ENCODE assay signal across 8 mouse cellular contexts in the genomic region with DNA sequence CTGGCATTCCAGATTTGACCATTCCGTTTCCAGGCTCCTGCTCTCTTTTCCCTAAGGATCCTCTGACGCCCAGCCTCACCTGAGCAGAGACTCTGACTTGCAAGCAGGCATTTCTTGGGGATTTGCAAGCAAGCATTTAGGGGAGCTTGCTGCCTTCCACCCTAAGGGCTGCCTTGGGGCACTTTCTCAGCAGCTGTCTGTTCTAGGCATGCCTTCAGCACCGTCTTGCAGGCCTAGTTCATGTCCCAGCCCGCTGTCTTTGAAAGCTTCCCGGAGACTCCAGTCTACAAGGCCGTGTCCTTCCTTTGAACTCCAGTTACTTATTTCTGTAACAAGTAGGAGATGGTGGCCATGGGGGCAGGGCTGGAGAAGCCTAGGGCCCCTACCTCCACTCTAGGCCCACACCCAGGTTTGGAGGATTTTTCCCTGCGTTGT. TPM values are rescaled to one million over a fixed set of nuclear protein-coding genes. Genes with fewer than 3 reads are reported as not detected.
DNase-seq lines count a peak whose midpoint lies in the region; ATAC-seq lines count a peak whose summit lies in the region.

No protein-coding gene starts in this region.

- no peak for ATAC-seq in heart, embryonic 16.5 days (replicated peaks; ENCODE audit: extremely low read depth, insufficient read depth, low FRiP score)
- ATAC-seq in limb, embryonic 11.5 days (ENCODE audit: insufficient number of reproducible peaks, low FRiP score, low TSS enrichment, low read depth): no peak
- ATAC-seq in neural tube, embryonic 12.5 days (ENCODE audit: low FRiP score, low read depth): no peak
- ATAC-seq in inflammation-experienced regulatory T-cells, adult 6 months: no peak

- peak overlapping the region; percentile 84 for H3K9ac ChIP-seq in heart, embryonic 16.5 days (ENCODE audit: low read length)
- peak overlapping the region; percentile 97 for H3K9ac ChIP-seq in limb, embryonic 11.5 days (ENCODE audit: low read length)
- H3K9ac ChIP-seq in neural tube, embryonic 12.5 days: no peak overlapping the region

- peak overlapping the region; percentile 64 for H3K4me3 ChIP-seq in heart, embryonic 16.5 days (ENCODE audit: low read length)
- peak overlapping the region; percentile 65 for H3K4me3 ChIP-seq in limb, embryonic 11.5 days (ENCODE audit: low read depth, low read length)
- H3K4me3 ChIP-seq in neural tube, embryonic 12.5 days: peak overlapping the region; percentile 61

- 33% methylated on average over 7 of the region's 7 CpGs for WGBS in heart, embryonic 16.5 days
- 19% methylated on average over 7 of the region's 7 CpGs for WGBS in limb, embryonic 11.5 days
- 36% methylated on average over 7 of the region's 7 CpGs for WGBS in neural tube, embryonic 12.5 days

- peak; percentile 70 to 91 for DNase-seq in adrenal gland, adult (ENCODE audit: inconsistent age in 2 of 2, low spot score in 1 of 2)
- DNase-seq in adrenal gland, postnatal 4 days (ENCODE audit: low spot score in 2 of 2): no peak
- DNase-seq in adrenal gland, postnatal 10 days: peak; percentile 51
- DNase-seq in limb, embryonic 11.5 days (ENCODE audit: low spot score): no peak
- DNase-seq in c-Kit-positive CD71-positive TER-119-positive erythroid progenitor cells, embryonic 14.5 days (ENCODE audit: low spot score): no peak

- H3K4me2 ChIP-seq in heart, embryonic 16.5 days (ENCODE audit: low read depth, low read length): peak overlapping the region; percentile 83
- peak overlapping the region; percentile 52 for H3K4me2 ChIP-seq in limb, embryonic 11.5 days (ENCODE audit: low read depth, severe bottlenecking)
- H3K4me2 ChIP-seq in neural tube, embryonic 12.5 days (replicated peaks): peak overlapping the region; percentile 90

- no peaks in the 10 kb centered on the region for H3K9me3 ChIP-seq in heart, embryonic 16.5 days (replicated peaks; ENCODE audit: control insufficient read depth, low read length)
- no peaks in the 10 kb centered on the region for H3K9me3 ChIP-seq in limb, embryonic 11.5 days (ENCODE audit: control insufficient read depth, low read length)
- no peaks in the 10 kb centered on the region for H3K9me3 ChIP-seq in neural tube, embryonic 12.5 days

- H3K36me3 ChIP-seq in heart, embryonic 16.5 days (ENCODE audit: control insufficient read depth, insufficient read depth): no peaks in the 10 kb centered on the region
- no peaks in the 10 kb centered on the region for H3K36me3 ChIP-seq in limb, embryonic 11.5 days (ENCODE audit: control insufficient read depth, insufficient read depth, low read length)
- no peaks in the 10 kb centered on the region for H3K36me3 ChIP-seq in neural tube, embryonic 12.5 days

- H3K27ac ChIP-seq in heart, embryonic 16.5 days (ENCODE audit: low read length): peak overlapping the region; percentile 74
- H3K27ac ChIP-seq in limb, embryonic 11.5 days (replicated peaks; ENCODE audit: low read depth, low read length): peak overlapping the region; percentile 87
- H3K27ac ChIP-seq in neural tube, embryonic 12.5 days: no peak overlapping the region

- peaks cover 20% of the 10 kb centered on the region for H3K4me1 ChIP-seq in heart, embryonic 16.5 days (ENCODE audit: control insufficient read depth, insufficient read depth, low read length)
- peaks cover 10% of the 10 kb centered on the region for H3K4me1 ChIP-seq in limb, embryonic 11.5 days (ENCODE audit: control insufficient read depth, insufficient read depth, low read length)
- peaks cover 12% of the 10 kb centered on the region for H3K4me1 ChIP-seq in neural tube, embryonic 12.5 days

- 0 out of 2 replicates have a peak, but pooled peaks cover 2% of the 10 kb centered on the region for H3K27me3 ChIP-seq in heart, embryonic 16.5 days (ENCODE audit: control insufficient read depth, insufficient read depth, low read length)
- no peaks in the 10 kb centered on the region for H3K27me3 ChIP-seq in limb, embryonic 11.5 days (ENCODE audit: control insufficient read depth, insufficient read depth, low read length)
- peaks cover 22% of the 10 kb centered on the region; the same call in 1 of the 2 replicates for H3K27me3 ChIP-seq in neural tube, embryonic 12.5 days (replicated peaks)

RNA-seq across cellular contexts. Expression of a gene that starts 1.0 kb away (rescaled TPM):
- total RNA-seq in adrenal gland, postnatal 4 days (2021): 100 to 1,000 TPM; 146 to 153 TPM
- 100 to 1,000 TPM in 1 of 2 experiments, 10 to 100 TPM in 1; 86.5 to 107 TPM for total RNA-seq in adrenal gland, postnatal 10 days (2021)
- polyA plus RNA-seq in heart, embryonic 16.5 days (2015; fragmentation: Nextera tagmentation; extraction: Ambion mirVana): 17.8 and 22.0 TPM in 2 replicates
- 42.7 and 49.5 TPM in 2 replicates for polyA plus RNA-seq in limb, embryonic 11.5 days (2014; fragmentation: Nextera tagmentation; extraction: Ambion mirVana)
- polyA plus RNA-seq in neural tube, embryonic 12.5 days (2016; fragmentation: Nextera tagmentation; extraction: Ambion mirVana): 15.7 and 18.4 TPM in 2 replicates
- polyA plus RNA-seq in inflammation-experienced regulatory T-cells, adult 6 months (2017; shearing (Covaris generic)): under 1 TPM in 1 of 3 experiments, not detected in 2; 0.11 TPM

Comparison
In these comparisons a context has a peak if more than half of its experiments do, and no peak if none do; other contexts are left out.
1. DNase-seq: peak in adrenal gland, adult (2 of 2) and adrenal gland, postnatal 10 days (single experiment); none in adrenal gland, postnatal 4 days (0 of 2), limb, embryonic 11.5 days (single experiment) and c-Kit-positive CD71-positive TER-119-positive erythroid progenitor cells, embryonic 14.5 days (single experiment).
2. RNA of a gene that starts 1.0 kb away (polyA plus RNA-seq): 42.7 to 49.5 TPM in limb, embryonic 11.5 days, 15.7 to 18.4 TPM in neural tube, embryonic 12.5 days and 17.8 to 22.0 TPM in heart, embryonic 16.5 days; 0.11 TPM in inflammation-experienced regulatory T-cells, adult 6 months; every median in the first group is over 10 times any median in the second.
3. Peak in every context shown above with its lines, with median percentiles within 50 percentile points of each other: H3K4me2 ChIP-seq and H3K4me3 ChIP-seq.